Mouse (Mus musculus) neural tube, embryonic 12.5 days (tissue): ENCODE measurements around the gene Hdgfl2. TPM values are rescaled to one million over a fixed set of nuclear protein-coding genes. Genes with fewer than 3 reads are reported as not detected.

Experiments
- ATAC-seq: fragments of 200-750 bp; cut with Nextera tagmentation; 2 replicates; pipeline ENCODE4 v1.8.0; 2017; ENCODE audit warnings: low read depth, mild to moderate bottlenecking, moderate TSS enrichment, moderate library complexity; ENCODE audit not compliant: low FRiP score
- H3K27ac ChIP-seq: fragments of 300-500 bp; sonication (generic); 2 replicates; pipeline ENCODE4 v1.5.1; 2016
- H3K27me3 ChIP-seq: fragments of 300-500 bp; sonication (generic); replicated peaks from 2 replicates; pipeline ENCODE4 v1.6.1; 2016; ENCODE audit warnings: mild to moderate bottlenecking
- H3K36me3 ChIP-seq: fragments of 300-500 bp; sonication (generic); 2 replicates; pipeline ENCODE4 v1.6.1; 2016; ENCODE audit warnings: mild to moderate bottlenecking
- H3K4me1 ChIP-seq: fragments of 300-500 bp; sonication (generic); 2 replicates; pipeline ENCODE4 v1.6.1; 2016
- H3K4me2 ChIP-seq: fragments of 300-500 bp; sonication (generic); replicated peaks from 2 replicates; pipeline ENCODE4 v1.6.1; 2016; ENCODE audit warnings: mild to moderate bottlenecking
- H3K4me3 ChIP-seq: fragments of 300-500 bp; sonication (generic); 2 replicates; pipeline ENCODE4 v1.5.1; 2016
- H3K9ac ChIP-seq: fragments of 300-500 bp; sonication (generic); 2 replicates; pipeline ENCODE4 v1.6.1; 2016; ENCODE audit warnings: mild to moderate bottlenecking
- H3K9me3 ChIP-seq: fragments of 300-500 bp; sonication (generic); 2 replicates; pipeline ENCODE4 v1.6.1; 2016; ENCODE audit warnings: mild to moderate bottlenecking
- WGBS: fragments of 180-500 bp; shearing (Covaris S2); methylation state at CpG from one replicate; pipeline ENCODE4 v1.1.7; 2016; 5-methylcytosine and 5-hydroxymethylcytosine counted together
- polyA plus RNA-seq: library from polyadenylated mRNA; unstranded; fragments of >200 nt; fragmentation: Nextera tagmentation; extraction: Ambion mirVana; gene quantifications from 2 replicates; pipeline ENCODE4 v1.2.1, GENCODE M21; 2016

Gene Hdgfl2
- polyA plus RNA-seq, 1 experiment from 2014 or later, result 166 TPM

DNA sequence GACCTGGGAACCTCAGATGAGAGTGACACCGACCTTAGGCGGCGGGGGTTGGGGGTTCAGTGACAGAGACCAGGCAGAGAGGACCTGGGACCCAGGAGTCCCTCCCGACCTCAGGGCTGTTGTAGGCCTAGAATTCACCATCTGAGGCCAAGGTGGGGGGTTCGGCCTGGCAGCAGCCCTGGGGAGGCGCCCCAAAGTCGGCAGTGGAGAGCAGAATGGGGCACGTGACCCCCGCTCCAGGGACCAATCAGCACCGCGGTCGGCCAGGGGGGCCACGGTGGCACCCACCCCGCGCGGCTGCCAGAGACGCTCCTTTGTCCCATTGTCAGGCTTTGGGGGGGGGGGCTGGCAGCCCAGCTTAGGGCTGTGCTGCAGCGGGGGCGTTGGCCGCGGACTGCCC is 59.9 kb downstream of the Hdgfl2 start:
- no peaks in the 10 kb centered on the region for H3K36me3 ChIP-seq
- ATAC-seq, result peak; percentile 28; the same call in 1 of the 2 replicates
- peak overlapping the region; percentile 79 for H3K4me3 ChIP-seq
- H3K27me3 ChIP-seq, result peaks cover 52% of the 10 kb centered on the region
- WGBS, result 4% methylated on average over 21 of the region's 21 CpGs
- peak overlapping the region; percentile 84 for H3K9ac ChIP-seq
- peak overlapping the region; percentile 90 for H3K4me2 ChIP-seq
- H3K4me1 ChIP-seq, result peaks cover 55% of the 10 kb centered on the region
- H3K9me3 ChIP-seq, result no peaks in the 10 kb centered on the region
- H3K27ac ChIP-seq, result 0 out of 2 replicates have a peak overlapping the region, but pooled peaks have one; percentile 37

DNA sequence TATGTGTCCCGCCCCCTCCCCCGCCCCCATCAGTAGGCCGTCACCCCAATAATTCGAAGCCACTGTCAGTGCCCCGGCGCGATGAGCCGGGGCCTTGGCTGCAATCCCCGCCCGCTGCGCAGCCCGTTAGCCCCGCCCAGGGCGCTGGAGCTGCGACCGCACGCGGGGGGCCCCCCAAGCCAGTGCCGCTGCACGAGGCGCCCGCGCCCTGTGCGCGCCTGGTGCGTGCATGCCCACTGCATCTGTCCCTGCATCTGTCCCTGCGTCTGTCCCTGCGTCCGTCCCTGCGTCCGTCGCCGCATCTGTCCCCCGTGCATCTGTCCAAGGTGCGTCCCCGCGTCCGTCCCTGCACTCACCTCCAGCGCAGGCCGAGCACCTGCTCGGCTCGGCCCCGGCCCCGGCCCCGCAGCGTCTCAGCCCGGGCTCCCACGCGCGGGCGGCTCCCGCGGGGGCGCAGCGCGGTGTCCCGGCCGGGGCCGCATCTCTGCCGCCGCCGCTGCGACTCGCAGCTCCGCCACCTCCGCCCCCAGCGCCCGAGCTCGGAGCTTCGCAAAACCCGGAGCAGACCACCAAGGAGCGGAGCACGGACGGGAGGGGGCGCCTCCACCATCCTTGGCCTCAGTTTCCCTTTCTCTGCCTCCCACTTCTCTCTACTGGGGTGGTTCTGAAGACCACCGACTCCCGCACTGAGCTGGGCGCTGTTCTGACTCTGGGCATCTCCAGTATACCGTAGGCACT is 60.6 kb downstream of the Hdgfl2 start, which contains the start of gene Sema6b:
Gene Sema6b, minus strand, starts transcription at position 486 of the 738 bp plus-strand sequence.
- H3K36me3 ChIP-seq, result no peaks in the 10 kb centered on the region
- H3K9me3 ChIP-seq, result no peaks in the 10 kb centered on the region
- peaks cover 54% of the 10 kb centered on the region for H3K27me3 ChIP-seq
- H3K4me3 ChIP-seq, result peak within 1 kb of the TSS; percentile 79
- peak within 1 kb of the TSS; percentile 90 for H3K4me2 ChIP-seq
- peak within 1 kb of the TSS; percentile 84 for H3K9ac ChIP-seq
- peak; percentile 35 for ATAC-seq
- WGBS, result 1% methylated on average over 77 of the region's 79 CpGs
- peaks cover 49% of the 10 kb centered on the region for H3K4me1 ChIP-seq
- H3K27ac ChIP-seq, result peak within 1 kb of the TSS; percentile 37; the same call in 1 of the 2 replicates

DNA sequence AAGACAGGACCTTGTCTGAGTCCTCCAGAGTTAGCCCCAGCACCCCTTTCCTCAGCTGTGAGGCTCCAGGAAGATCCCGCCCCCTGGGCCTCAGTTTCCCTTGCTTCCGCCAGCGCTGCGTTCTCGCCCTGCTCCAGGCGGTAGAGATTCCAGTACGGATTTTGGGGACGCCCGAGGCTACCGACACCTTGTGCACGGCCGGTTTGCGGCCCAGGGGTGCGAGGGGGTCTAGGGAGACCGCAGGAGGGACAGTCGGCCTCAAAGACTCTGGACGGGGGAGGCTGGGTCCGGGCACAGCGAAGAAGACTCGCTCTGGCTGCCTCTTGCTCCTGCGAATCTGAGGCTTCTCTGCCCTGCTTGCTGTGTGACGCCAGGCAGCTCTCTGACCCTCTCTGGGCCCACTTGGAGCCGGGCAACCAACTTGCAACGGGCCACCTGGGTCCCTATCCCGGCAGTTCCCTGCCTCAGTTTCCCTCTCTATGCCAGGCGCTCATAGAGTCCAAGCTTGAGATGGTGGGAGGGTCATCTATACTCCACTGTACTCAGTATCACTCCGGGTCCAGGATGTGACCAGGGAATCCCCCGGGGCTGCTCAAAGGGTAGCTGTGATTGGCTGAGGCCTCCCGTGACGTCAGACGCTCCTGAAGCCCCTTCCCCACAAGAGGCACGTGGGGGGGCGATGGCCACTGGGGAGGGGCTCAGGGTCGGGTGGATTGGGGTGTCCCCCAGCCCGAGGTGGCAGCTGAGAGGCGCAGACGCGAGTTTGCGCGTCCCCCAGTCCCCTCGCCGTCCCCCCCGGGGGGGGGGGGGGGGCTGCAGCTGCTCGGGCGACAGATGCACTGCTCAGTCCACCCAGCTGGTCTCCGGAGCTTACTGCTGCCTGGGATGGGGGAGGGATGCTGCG is 62.5 kb downstream of the Hdgfl2 start:
- Histone ChIP-seq H3K36me3 (no peaks in the 10 kb centered on the region), H3K4me1 (peaks cover 46% of the 10 kb centered on the region), H3K4me2 (peak overlapping the region; percentile 69), H3K27ac (no peak overlapping the region), H3K9me3 (no peaks in the 10 kb centered on the region), H3K27me3 (peaks cover 61% of the 10 kb centered on the region), H3K4me3 (peak overlapping the region; percentile 39), H3K9ac (peak overlapping the region; percentile 44)
- ATAC-seq, result peak; percentile 73
- WGBS, result under 1% methylated on average over 44 of the region's 47 CpGs

DNA sequence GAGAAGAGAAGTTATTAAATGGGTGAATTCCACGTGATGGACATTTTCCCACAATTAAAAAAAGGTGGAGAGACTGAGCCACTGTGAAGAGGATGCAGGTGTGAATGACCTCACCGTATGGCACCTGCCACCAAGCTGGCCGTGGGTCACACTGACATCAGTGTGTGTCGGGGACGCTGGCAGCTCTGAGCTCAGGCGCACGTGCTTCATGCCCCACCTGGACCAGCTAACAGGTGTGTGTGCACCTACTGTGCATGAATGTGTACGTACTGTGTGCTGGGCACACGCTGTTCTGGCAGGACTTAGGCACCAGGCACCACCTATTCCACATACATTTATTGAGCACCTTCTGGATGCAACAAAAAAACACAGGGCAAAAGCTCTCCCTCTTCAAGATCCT is 65.1 kb downstream of the Hdgfl2 start:
- no peaks in the 10 kb centered on the region for H3K9me3 ChIP-seq
- H3K4me3 ChIP-seq, result no peak overlapping the region
- H3K4me2 ChIP-seq, result no peak overlapping the region
- no peaks in the 10 kb centered on the region for H3K36me3 ChIP-seq
- peaks cover 70% of the 10 kb centered on the region for H3K27me3 ChIP-seq
- no peak overlapping the region for H3K9ac ChIP-seq
- peaks cover 36% of the 10 kb centered on the region for H3K4me1 ChIP-seq
- 72% methylated on average over 9 of the region's 9 CpGs for WGBS
- no peak overlapping the region for H3K27ac ChIP-seq
- ATAC-seq, result no peak

DNA sequence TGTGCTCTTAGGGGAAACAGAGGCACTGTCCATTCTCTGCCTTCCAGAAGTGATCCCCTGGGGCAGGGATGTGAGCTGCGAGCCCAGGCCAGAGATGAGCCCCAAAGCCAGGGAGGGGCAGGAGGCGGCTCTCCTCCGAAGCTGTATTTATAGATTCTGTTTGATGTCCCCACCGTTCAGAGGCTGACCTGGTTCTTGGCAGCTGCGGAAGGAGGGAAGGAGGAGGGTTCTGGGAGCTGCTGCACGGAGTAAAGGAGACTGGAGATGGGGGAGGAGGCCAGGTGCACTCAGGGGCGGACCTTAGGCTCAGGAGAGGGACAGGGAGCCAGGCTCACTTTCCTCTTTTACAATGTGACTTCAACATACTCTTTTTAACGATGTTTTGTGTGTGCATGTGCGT is 66.7 kb downstream of the Hdgfl2 start:
- H3K4me2 ChIP-seq, result no peak overlapping the region
- no peak for ATAC-seq
- H3K9me3 ChIP-seq, result no peaks in the 10 kb centered on the region
- 15% methylated on average over 9 of the region's 9 CpGs for WGBS
- peaks cover 31% of the 10 kb centered on the region for H3K4me1 ChIP-seq
- H3K4me3 ChIP-seq, result no peak overlapping the region
- no peaks in the 10 kb centered on the region for H3K36me3 ChIP-seq
- peaks cover 71% of the 10 kb centered on the region for H3K27me3 ChIP-seq
- no peak overlapping the region for H3K27ac ChIP-seq
- no peak overlapping the region for H3K9ac ChIP-seq

DNA sequence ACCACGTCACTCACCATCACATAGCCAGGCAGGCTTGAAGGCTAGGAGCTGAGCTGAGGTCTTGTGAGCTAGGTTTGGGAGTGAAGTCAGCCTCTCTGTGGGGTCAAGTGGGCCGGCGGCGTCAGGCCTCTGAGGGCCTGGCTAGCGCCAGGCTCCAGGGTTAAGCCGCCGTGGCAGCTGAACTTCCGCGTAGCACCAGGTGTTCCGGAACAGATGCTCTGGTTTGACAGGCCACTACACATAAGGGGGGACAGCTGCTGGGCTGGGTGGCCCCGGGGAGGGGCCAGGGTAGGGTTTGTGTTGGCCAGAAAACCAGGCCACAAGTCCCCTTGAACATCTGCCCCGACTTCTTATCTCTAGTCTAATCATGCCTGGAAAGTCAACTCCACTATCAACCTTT is 68.0 kb downstream of the Hdgfl2 start:
- H3K27me3 ChIP-seq, result peaks cover 63% of the 10 kb centered on the region

DNA sequence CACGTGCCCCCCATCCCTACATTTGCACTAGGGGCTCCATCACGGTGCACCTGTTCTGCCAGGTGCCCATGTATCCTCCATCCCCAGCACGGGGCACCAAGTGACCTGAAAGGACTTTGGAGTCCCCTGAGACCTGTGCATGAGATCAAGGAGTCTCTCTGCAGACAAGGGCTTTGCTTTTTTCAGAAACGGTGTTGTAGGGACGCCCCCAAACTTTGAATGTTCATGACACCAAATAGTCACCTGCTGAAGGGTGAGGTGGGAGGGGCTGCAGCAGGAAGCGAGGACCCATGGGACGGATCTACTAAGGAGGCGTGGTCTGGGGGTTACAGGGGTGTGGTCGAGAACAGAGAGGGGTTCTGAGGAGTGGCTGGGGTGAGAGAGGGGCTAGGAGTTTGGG is 68.8 kb downstream of the Hdgfl2 start:
- no peak overlapping the region for H3K9ac ChIP-seq
- no peak overlapping the region for H3K27ac ChIP-seq
- H3K27me3 ChIP-seq, result peaks cover 62% of the 10 kb centered on the region
- no peak for ATAC-seq
- no peaks in the 10 kb centered on the region for H3K9me3 ChIP-seq
- H3K4me2 ChIP-seq, result peak overlapping the region; percentile 59
- no peaks in the 10 kb centered on the region for H3K36me3 ChIP-seq
- 17% methylated on average over 9 of the region's 9 CpGs for WGBS
- H3K4me3 ChIP-seq, result peak overlapping the region; percentile 28; the same call in 1 of the 2 replicates
- peaks cover 15% of the 10 kb centered on the region for H3K4me1 ChIP-seq

More for the DNA sequence above, 68.0 kb downstream of the Hdgfl2 start:
- no peaks in the 10 kb centered on the region for H3K36me3 ChIP-seq
- H3K9me3 ChIP-seq, result no peaks in the 10 kb centered on the region
- no peak overlapping the region for H3K4me3 ChIP-seq
- H3K27ac ChIP-seq, result no peak overlapping the region
- ATAC-seq, result no peak
- WGBS, result 56% methylated on average over 12 of the region's 12 CpGs
- no peak overlapping the region for H3K9ac ChIP-seq
- H3K4me1 ChIP-seq, result peaks cover 20% of the 10 kb centered on the region
- no peak overlapping the region for H3K4me2 ChIP-seq

DNA sequence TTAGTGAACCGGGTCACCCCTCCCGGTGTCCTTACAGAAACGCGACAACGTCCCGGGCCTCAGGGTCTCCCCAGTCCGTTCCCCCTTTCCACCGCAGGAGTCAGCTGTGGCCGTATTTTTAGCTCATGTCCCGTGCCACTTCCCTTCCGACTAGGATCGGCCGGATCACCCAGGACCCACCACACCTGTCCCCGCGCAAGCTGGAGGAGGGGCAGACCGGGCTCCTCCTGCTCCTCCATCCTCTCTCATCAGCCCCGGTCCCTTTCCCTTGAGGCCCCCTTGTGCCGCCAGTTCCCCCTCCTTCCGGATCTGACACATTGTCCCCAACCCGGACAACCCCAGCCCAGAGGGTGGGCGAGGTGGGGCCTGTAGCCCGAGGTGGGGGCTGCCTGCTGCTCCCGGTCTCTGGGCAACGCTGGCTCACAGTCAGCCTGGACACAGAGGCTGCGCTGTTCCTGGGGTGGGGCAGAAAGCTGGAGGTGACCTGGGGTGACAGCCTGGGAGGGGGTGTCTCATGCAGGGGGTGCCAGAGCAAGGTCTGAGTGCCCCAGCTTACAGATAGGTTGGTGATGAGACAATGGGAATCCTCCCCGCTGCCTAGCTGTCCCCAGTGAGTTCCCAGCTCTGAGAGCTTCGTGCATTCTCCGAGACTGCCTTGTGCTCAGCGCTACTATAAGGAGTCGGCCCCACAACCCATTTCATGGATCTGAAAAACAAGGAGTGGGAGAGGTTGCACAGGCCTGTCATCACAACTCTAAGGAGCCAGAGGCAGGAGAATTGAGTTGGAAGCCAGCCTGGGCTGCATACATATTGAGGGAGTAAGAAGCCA is 69.6 kb downstream of the Hdgfl2 start:
- 1% methylated on average over 30 of the region's 30 CpGs for WGBS
- H3K4me1 ChIP-seq, result peaks cover 22% of the 10 kb centered on the region
- peak overlapping the region; percentile 59 for H3K4me2 ChIP-seq
- no peak overlapping the region for H3K27ac ChIP-seq
- peak overlapping the region; percentile 28 for H3K4me3 ChIP-seq
- ATAC-seq, result peak; percentile 21; the same call in 1 of the 2 replicates
- H3K9ac ChIP-seq, result peak overlapping the region; percentile 64
- H3K36me3 ChIP-seq, result no peaks in the 10 kb centered on the region
- H3K27me3 ChIP-seq, result peaks cover 57% of the 10 kb centered on the region
- no peaks in the 10 kb centered on the region for H3K9me3 ChIP-seq

DNA sequence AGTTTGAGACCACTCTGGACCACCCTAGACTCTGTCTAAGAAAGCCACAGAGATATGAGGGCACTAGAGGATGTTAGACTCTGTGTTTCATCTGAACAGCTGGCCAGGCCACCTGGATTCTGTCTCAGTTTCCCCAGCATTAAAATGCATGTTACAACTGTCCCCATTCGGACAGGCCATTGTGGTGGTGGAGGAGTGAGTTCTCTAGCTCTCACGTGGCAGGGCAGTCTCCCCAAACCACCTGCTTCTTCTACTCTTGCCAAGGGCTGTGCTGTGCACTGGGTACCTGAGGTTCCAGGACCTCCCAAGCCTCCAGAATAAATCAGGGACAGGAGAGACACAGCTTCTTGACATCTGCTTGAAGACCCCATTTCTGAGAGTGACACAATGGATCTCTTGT is 70.5 kb downstream of the Hdgfl2 start:
- WGBS, result 32% methylated on average over 2 of the region's 2 CpGs
- no peak for ATAC-seq
- H3K27me3 ChIP-seq, result peaks cover 55% of the 10 kb centered on the region

More for the DNA sequence above, 70.5 kb downstream of the Hdgfl2 start:
- Histone ChIP-seq H3K4me3 (no peak overlapping the region), H3K4me2 (no peak overlapping the region), H3K9ac (no peak overlapping the region), H3K36me3 (no peaks in the 10 kb centered on the region), H3K4me1 (peaks cover 27% of the 10 kb centered on the region), H3K27ac (no peak overlapping the region), H3K9me3 (no peaks in the 10 kb centered on the region)
